Mouse (Mus musculus) heart, adult 2 months (tissue): ENCODE measurements around the gene Timm29.

Experiments
- CTCF ChIP-seq: fragments of 200-600 bp; IDR thresholded peaks from 2 replicates; pipeline ENCODE4 v1.8.1; 2022; ENCODE audit warnings: antibody characterized with exemption, mild to moderate bottlenecking, moderate library complexity
- EP300 ChIP-seq: fragments of 200-500 bp; IDR thresholded peaks from 2 replicates; pipeline ENCODE4 v1.6.1; 2011; ENCODE audit warnings: low read depth, low read length, control low read depth; ENCODE audit not compliant: insufficient read depth
- POLR2A ChIP-seq: fragments of 200-500 bp; IDR thresholded peaks from 2 replicates; pipeline ENCODE4 v1.6.1; 2011; ENCODE audit warnings: mild to moderate bottlenecking, low read depth, low read length, control low read depth; ENCODE audit not compliant: insufficient read depth

DNA sequence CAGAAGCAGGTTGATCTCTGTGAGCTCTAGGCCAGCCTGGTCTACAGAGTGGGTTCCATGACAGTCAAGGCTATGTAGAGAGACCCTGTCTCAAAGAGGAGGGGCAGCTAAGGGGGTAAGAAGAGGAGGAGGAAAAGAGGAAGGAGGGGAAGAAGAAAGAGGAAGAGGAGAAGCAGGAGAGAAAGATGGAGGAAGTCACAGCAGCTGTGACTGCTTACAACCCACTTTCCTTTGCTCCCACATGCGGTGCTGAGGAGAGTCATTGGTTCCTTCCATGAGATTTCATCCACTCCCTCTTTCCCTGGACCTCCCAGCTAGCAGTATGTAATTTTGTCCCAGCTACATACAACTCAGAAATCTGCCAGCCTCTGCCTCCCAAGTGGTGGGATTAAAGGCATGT, 14.1 kb downstream of the Timm29 start:
- no peak for TF ChIP-seq POLR2A
- no peak for TF ChIP-seq CTCF
- TF ChIP-seq EP300, result no peak
